Mouse (Mus musculus) skeletal muscle tissue, postnatal 0 days (tissue): ENCODE measurements around the gene Gimap9. TPM values are rescaled to one million over a fixed set of nuclear protein-coding genes. Genes with fewer than 3 reads are reported as not detected.

Source experiments
- polyA plus RNA-seq: library from polyadenylated mRNA; unstranded; fragments of >200 nt; fragmentation: Nextera tagmentation; extraction: Ambion mirVana; gene quantifications from 2 replicates; pipeline ENCODE4 v1.2.1, GENCODE M21; 2015

Gene Gimap9
- polyA plus RNA-seq, result 2.9 and 3.4 TPM in 2 replicates

GRCm38 (mm10) chr6:48675931-48676859 is at the start of gene Gimap9:
TSS of gene Gimap9 (plus strand) at chr6:48676129.

GRCm38 (mm10) chr6:48626464-48626863 is 49.5 kb upstream of the Gimap9 start, which contains the start of gene AI854703:
TSS of gene AI854703 (plus strand) at chr6:48626764.

DNA sequence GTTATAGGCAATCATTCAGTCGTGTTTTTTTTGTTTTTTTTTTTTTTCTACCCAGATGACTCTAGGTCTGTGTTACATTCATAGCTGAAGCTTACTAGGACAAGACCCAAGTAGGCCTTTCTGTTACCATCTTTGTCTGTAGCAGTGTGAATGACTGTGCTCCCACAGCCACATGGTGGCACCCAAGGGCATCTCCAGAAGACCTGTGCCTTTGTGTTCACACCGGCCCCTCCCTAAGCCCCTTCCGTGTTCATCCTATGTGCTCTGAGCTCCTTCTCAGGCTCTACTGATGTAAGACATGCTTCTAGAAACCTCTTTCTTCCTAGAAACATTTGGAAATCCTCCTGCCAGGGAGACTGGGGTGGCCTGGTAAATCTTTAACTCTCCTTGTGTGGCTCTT is 28.9 kb upstream of the Gimap9 start, which contains the start of gene Gimap8:
TSS of gene Gimap8 (plus strand) at position 240 of the 400 bp plus-strand sequence.

DNA sequence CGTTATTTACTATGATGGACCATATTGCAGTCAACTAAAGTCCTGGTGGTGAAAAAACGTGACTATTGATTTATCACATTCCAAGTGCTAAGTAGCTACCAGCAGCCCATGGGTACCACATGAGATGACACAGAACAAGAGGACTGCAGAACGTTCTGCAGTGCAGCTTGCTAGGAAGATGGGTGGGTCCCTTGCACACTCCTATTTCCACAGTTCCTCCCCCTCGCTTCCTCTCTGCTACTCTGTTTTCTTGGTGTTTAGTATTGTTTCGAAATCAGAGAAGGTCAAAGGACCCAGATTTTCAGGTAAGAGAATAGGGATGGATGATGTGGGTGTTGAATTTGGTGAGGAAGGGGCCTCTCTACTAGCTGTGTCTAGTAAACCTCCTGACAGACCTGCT is 8.4 kb downstream of the Gimap9 start, which contains the start of gene Gimap4:
TSS of gene Gimap4 (plus strand) at position 231 of the 400 bp plus-strand sequence.

GRCm38 (mm10) chr6:48718455-48718854 is 42.5 kb downstream of the Gimap9 start, which contains the start of the genes Gm28053 and Gimap7:
TSS of gene Gm28053 (plus strand) at chr6:48718607.
TSS of gene Gimap7 (plus strand) at chr6:48718621.

Other genes with a start within 250 kb of the Gimap9 start
- 18.1 and 23.6 TPM in 2 replicates for gene Zfp467, start 230.3 kb upstream of the Gimap9 start, polyA plus RNA-seq
- 0.08 and 0.11 TPM in 2 replicates for gene Sspo, start 227.9 kb upstream of the Gimap9 start, polyA plus RNA-seq
- gene Atp6v0e2, start 138.5 kb upstream of the Gimap9 start, polyA plus RNA-seq, result 21.0 and 24.8 TPM in 2 replicates
- gene Lrrc61, start 121.3 kb upstream of the Gimap9 start, polyA plus RNA-seq, result 8.8 and 9.2 TPM in 2 replicates
- gene Rarres2, start 103.3 kb upstream of the Gimap9 start, polyA plus RNA-seq, result 77.5 and 103 TPM in 2 replicates
- 3.5 and 4.2 TPM in 2 replicates for gene Gm45021, start 86.5 kb upstream of the Gimap9 start, polyA plus RNA-seq
- 22.8 and 23.9 TPM in 2 replicates for gene Repin1, start 82.2 kb upstream of the Gimap9 start, polyA plus RNA-seq
- gene Gm44965, start 82.2 kb upstream of the Gimap9 start, polyA plus RNA-seq, result not detected in 2 replicates
- gene Zfp775, start 74.1 kb upstream of the Gimap9 start, polyA plus RNA-seq, result 3.7 and 3.8 TPM in 2 replicates
- gene AI854703, start 49.4 kb upstream of the Gimap9 start, polyA plus RNA-seq, result 0.27 and 0.48 TPM in 2 replicates
- gene Gimap8, start 28.9 kb upstream of the Gimap9 start, polyA plus RNA-seq, result 1.7 and 1.8 TPM in 2 replicates
- gene Gimap4, start 8.4 kb downstream of the Gimap9 start, polyA plus RNA-seq, result 14.6 and 16.2 TPM in 2 replicates
- 19.4 and 22.7 TPM in 2 replicates for gene Gimap6, start 32.1 kb downstream of the Gimap9 start, polyA plus RNA-seq
- gene Gm28053, start 42.5 kb downstream of the Gimap9 start, polyA plus RNA-seq, result 1.6 and 2.3 TPM in 2 replicates
- not detected in 2 replicates for gene Gimap7, start 42.5 kb downstream of the Gimap9 start, polyA plus RNA-seq
- 11.1 and 12.1 TPM in 2 replicates for gene Gimap1, start 62.9 kb downstream of the Gimap9 start, polyA plus RNA-seq
- gene Gimap5, start 70.1 kb downstream of the Gimap9 start, polyA plus RNA-seq, result 8.5 and 9.6 TPM in 2 replicates
- not detected in 2 replicates for gene Gimap3, start 94.7 kb downstream of the Gimap9 start, polyA plus RNA-seq
- gene Tmem176a, start 164.8 kb downstream of the Gimap9 start, polyA plus RNA-seq, result 37.3 and 41.8 TPM in 2 replicates
- 112 and 122 TPM in 2 replicates for gene Tmem176b, start 165.4 kb downstream of the Gimap9 start, polyA plus RNA-seq
- gene Aoc1, start 196.8 kb downstream of the Gimap9 start, polyA plus RNA-seq, result 0.12 TPM in 1 of 2 replicates, not detected in the other